Mouse (Mus musculus) large intestine, adult 2 months (tissue): ENCODE data around the gene Ppp6r2. TPM values are rescaled to one million over a fixed set of nuclear protein-coding genes. Genes with fewer than 3 reads are reported as not detected.

Experiments
- polyA plus RNA-seq: library from polyadenylated mRNA; depleted of rRNA; stranded (reverse); fragments of >200 nt; gene quantifications from 2 replicates; pipeline ENCODE4 v1.2.3, GENCODE M21; 2012; rRNA removed

Gene Ppp6r2
- polyA plus RNA-seq, 1 experiment, result 41.0 TPM

Other genes starting within 250 kb of the Ppp6r2 start
- gene Mlc1, start 232.5 kb upstream of the Ppp6r2 start, polyA plus RNA-seq, result 0.04 and 0.05 TPM in 2 replicates
- not detected in 2 replicates for gene Mov10l1, start 228.6 kb upstream of the Ppp6r2 start, polyA plus RNA-seq
- 0.52 and 0.56 TPM in 2 replicates for gene Panx2, start 151.8 kb upstream of the Ppp6r2 start, polyA plus RNA-seq
- 85.2 and 93.7 TPM in 2 replicates for gene Trabd, start 136.4 kb upstream of the Ppp6r2 start, polyA plus RNA-seq
- 33.1 and 39.4 TPM in 2 replicates for gene Selenoo, start 122.5 kb upstream of the Ppp6r2 start, polyA plus RNA-seq
- 25.5 and 28.3 TPM in 2 replicates for gene Tubgcp6, start 88.4 kb upstream of the Ppp6r2 start, polyA plus RNA-seq
- gene Hdac10, start 82.9 kb upstream of the Ppp6r2 start, polyA plus RNA-seq, result 23.9 and 25.4 TPM in 2 replicates
- gene Mapk12, start 70.8 kb upstream of the Ppp6r2 start, polyA plus RNA-seq, result 3.7 and 4.7 TPM in 2 replicates
- 3.6 and 4.4 TPM in 2 replicates for gene Mapk11, start 61.9 kb upstream of the Ppp6r2 start, polyA plus RNA-seq
- gene Plxnb2, start 30.8 kb upstream of the Ppp6r2 start, polyA plus RNA-seq, result 273 and 310 TPM in 2 replicates
- 10.8 and 11.2 TPM in 2 replicates for gene Dennd6b, start 15.1 kb upstream of the Ppp6r2 start, polyA plus RNA-seq
- 145 and 152 TPM in 2 replicates for gene Sbf1, start 103.8 kb downstream of the Ppp6r2 start, polyA plus RNA-seq
- gene Adm2, start 111.2 kb downstream of the Ppp6r2 start, polyA plus RNA-seq, result 1.1 and 2.2 TPM in 2 replicates
- 0.36 TPM in 1 of 2 replicates, not detected in the other for gene Miox, start 122.8 kb downstream of the Ppp6r2 start, polyA plus RNA-seq
- gene Lmf2, start 144.1 kb downstream of the Ppp6r2 start, polyA plus RNA-seq, result 26.3 and 28.9 TPM in 2 replicates
- gene Ncaph2, start 144.2 kb downstream of the Ppp6r2 start, polyA plus RNA-seq, result 131 and 133 TPM in 2 replicates
- 70.4 and 142 TPM in 2 replicates for gene Sco2, start 162.3 kb downstream of the Ppp6r2 start, polyA plus RNA-seq
- 5.5 and 30.9 TPM in 2 replicates for gene Tymp, start 165.5 kb downstream of the Ppp6r2 start, polyA plus RNA-seq
- 21.1 and 57.4 TPM in 2 replicates for gene Odf3b, start 167.7 kb downstream of the Ppp6r2 start, polyA plus RNA-seq
- gene Klhdc7b, start 173.4 kb downstream of the Ppp6r2 start, polyA plus RNA-seq, result 0.10 and 0.58 TPM in 2 replicates
- gene Syce3, start 198.9 kb downstream of the Ppp6r2 start, polyA plus RNA-seq, result 0.51 and 0.89 TPM in 2 replicates
- gene Cpt1b, start 214.3 kb downstream of the Ppp6r2 start, polyA plus RNA-seq, result 3.7 and 6.9 TPM in 2 replicates
- 0.57 and 0.67 TPM in 2 replicates for gene C730034F03Rik, start 218.0 kb downstream of the Ppp6r2 start, polyA plus RNA-seq
- 0.68 and 1.4 TPM in 2 replicates for gene Gm44502, start 218.1 kb downstream of the Ppp6r2 start, polyA plus RNA-seq
- 125 and 129 TPM in 2 replicates for gene Chkb, start 218.4 kb downstream of the Ppp6r2 start, polyA plus RNA-seq
- gene Mapk8ip2, start 242.4 kb downstream of the Ppp6r2 start, polyA plus RNA-seq, result 1.1 and 1.2 TPM in 2 replicates